8 mouse cellular contexts compared by ENCODE assay signal in genomic region chr10:29532821-29533715, GRCm38 (mm10). TPM values are rescaled to one million over a fixed set of nuclear protein-coding genes. Genes with fewer than 3 reads are reported as not detected.
DNase-seq lines count a peak whose midpoint lies in the region; ATAC-seq and TF ChIP-seq lines count a peak whose summit lies in the region.

No protein-coding gene starts in this region.

- no peak overlapping the region for H3K9ac ChIP-seq in hindbrain, postnatal 0 days (replicated peaks; ENCODE audit: low read length)

- intact Hi-C loops in gastrocnemius, postnatal 14 days (cut with DNase I; ENCODE audit: low total_unique reads): loop anchor here (5.0 kb wide), 1 partner anchor 274 kb away; no protein-coding TSS in a partner anchor

- H3K4me2 ChIP-seq in hindbrain, postnatal 0 days (ENCODE audit: low read depth, low read length): peak overlapping the region; percentile 96

- no peak overlapping the region for H3K27ac ChIP-seq in hindbrain, postnatal 0 days

- peak; percentile 85 for TF ChIP-seq CTCF in hindbrain, postnatal 0 days (IDR thresholded peaks at IDR 0.05; ENCODE audit: low read depth)

- peak overlapping the region; percentile 60 for H3K4me3 ChIP-seq in hindbrain, postnatal 0 days (ENCODE audit: low read length)

- peak; percentile 82 for ATAC-seq in hindbrain, postnatal 0 days

- no peaks in the 10 kb centered on the region for H3K9me3 ChIP-seq in hindbrain, postnatal 0 days (ENCODE audit: low read length)

- H3K27me3 ChIP-seq in hindbrain, postnatal 0 days (ENCODE audit: insufficient read depth, low read length): peaks cover 18% of the 10 kb centered on the region; the same call in 1 of the 2 replicates

- WGBS in hindbrain, postnatal 0 days: under 1% methylated on average over 30 of the region's 30 CpGs

- no peaks in the 10 kb centered on the region for H3K36me3 ChIP-seq in hindbrain, postnatal 0 days (ENCODE audit: insufficient read depth, low read length)

- peaks cover 14% of the 10 kb centered on the region for H3K4me1 ChIP-seq in hindbrain, postnatal 0 days (ENCODE audit: insufficient read depth, low read length)

- DNase-seq in adrenal gland, adult 2 months: peak; percentile 77
- peak; percentile 94 for DNase-seq in embryo, embryonic 10 days (ENCODE audit: low spot score)
- peak; percentile 76 for DNase-seq in gastrocnemius, postnatal 14 days
- peak; percentile 92 for DNase-seq in hindbrain, postnatal 0 days (ENCODE audit: low spot score)
- peak; percentile 46 for DNase-seq in left cerebral cortex, adult 11 months (ENCODE audit: low spot score)
- peak; percentile 74 for DNase-seq in lung, postnatal 14 days
- DNase-seq in retina, postnatal 7 days (ENCODE audit: low read depth, low spot score): peak; percentile 50
- DNase-seq in yolk sac, embryonic 10.5 days (ENCODE audit: low spot score): peak; percentile 69

RNA-seq across cellular contexts. Expression of gene Rspo3, which starts 2.6 kb away (rescaled TPM):
- 10 to 100 TPM; 13.5 to 22.7 TPM for total RNA-seq in adrenal gland, adult 2 months (2021)
- polyA plus RNA-seq in adrenal gland, adult 2 months (2012; rRNA removed): 16.6 and 22.6 TPM in 2 replicates
- 1 to 10 TPM; 1.8 to 4.8 TPM for total RNA-seq in gastrocnemius, postnatal 14 days (2021)
- 0.94 and 2.5 TPM in 2 replicates for total RNA-seq in hindbrain, postnatal 0 days (2014; rRNA removed)
- polyA plus RNA-seq in hindbrain, postnatal 0 days (2015; fragmentation: Nextera tagmentation; extraction: Ambion mirVana): 2.9 and 3.3 TPM in 2 replicates
